Mouse (Mus musculus) forebrain, embryonic 14.5 days (tissue): ENCODE measurements at regions not wholly inside any gene's neighbourhood (a gene's known extent, or its start where the extent isn't known, plus 50 kb on each side); places are given as distances from the start of the nearest gene placed in this dataset.
"Not testable (repeated sequence)": the region's sequence is repeated elsewhere in the genome, so short reads cannot be mapped to it uniquely, and the experiment has no call there.

Experiments
- ATAC-seq: fragments of 200-750 bp; cut with Nextera tagmentation; 2 replicates; pipeline ENCODE4 v1.8.0; 2017; ENCODE audit warnings: mild to moderate bottlenecking, moderate library complexity
- DNase-seq: peaks from one replicate; pipeline ENCODE4 v3.0.0-alpha.2; 2015; ENCODE audit warnings: low spot score
- H3K27ac ChIP-seq: fragments of 300-500 bp; sonication (generic); 2 replicates; pipeline ENCODE4 v1.5.1; 2014; ENCODE audit warnings: low read depth, mild to moderate bottlenecking, control low read depth, low read length, moderate library complexity
- H3K27me3 ChIP-seq: fragments of 300-500 bp; sonication (generic); replicated peaks from 2 replicates; pipeline ENCODE4 v1.6.1; 2014; ENCODE audit warnings: low read length, control low read depth, mixed read lengths; ENCODE audit not compliant: control insufficient read depth, insufficient read depth
- H3K36me3 ChIP-seq: fragments of 300-500 bp; sonication (generic); 2 replicates; pipeline ENCODE4 v1.6.1; 2014; ENCODE audit warnings: low read length, control low read depth; ENCODE audit not compliant: control insufficient read depth, insufficient read depth
- H3K4me1 ChIP-seq: fragments of 300-500 bp; sonication (generic); 2 replicates; pipeline ENCODE4 v1.6.1; 2014; ENCODE audit warnings: antibody characterized with exemption, low read length, control low read depth; ENCODE audit not compliant: control insufficient read depth, insufficient read depth
- H3K4me2 ChIP-seq: fragments of 300-500 bp; sonication (generic); 2 replicates; pipeline ENCODE4 v1.6.1; 2014; ENCODE audit warnings: mild to moderate bottlenecking, control low read depth, low read length
- H3K4me3 ChIP-seq: fragments of 300-500 bp; sonication (generic); 2 replicates; pipeline ENCODE4 v1.5.1; 2014; ENCODE audit warnings: low read depth, low read length, control low read depth
- H3K9ac ChIP-seq: fragments of 300-500 bp; sonication (generic); 2 replicates; pipeline ENCODE4 v1.6.1; 2014; ENCODE audit warnings: mild to moderate bottlenecking, low read length, control low read depth, moderate library complexity
- H3K9me3 ChIP-seq: fragments of 300-500 bp; sonication (generic); replicated peaks from 2 replicates; pipeline ENCODE4 v1.6.1; 2016; ENCODE audit warnings: low read length, control low read depth, mixed read lengths; ENCODE audit not compliant: control insufficient read depth
- WGBS: fragments of 180-500 bp; shearing (Covaris S2); extraction: QIAGEN DNeasy Blood & Tissue Kit; methylation state at CpG from one replicate; pipeline ENCODE4 v1.1.7; 2014; 5-methylcytosine and 5-hydroxymethylcytosine counted together

DNA sequence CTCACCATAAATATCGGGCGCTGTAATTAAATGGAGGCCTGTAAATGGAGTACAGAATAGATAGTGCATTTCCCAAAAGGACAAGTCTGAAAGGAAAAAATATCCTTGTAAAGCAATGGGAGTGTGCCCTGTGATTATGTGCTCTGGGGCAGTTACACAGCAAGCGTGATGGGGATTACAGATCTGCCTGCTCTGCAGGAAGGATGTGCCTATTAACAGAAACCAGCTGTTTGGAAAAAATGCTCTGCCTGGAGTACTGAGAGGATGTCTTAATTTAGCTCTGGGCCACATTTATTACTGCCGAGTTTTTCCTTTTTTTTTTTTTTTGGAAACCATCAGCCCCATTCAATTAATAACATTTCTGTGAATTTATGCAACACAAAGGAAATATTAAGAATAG is 344.9 kb upstream of the Tpk1 start:
- Histone ChIP-seq H3K9me3 (no peaks in the 10 kb centered on the region), H3K36me3 (no peaks in the 10 kb centered on the region), H3K4me1 (no peaks in the 10 kb centered on the region), H3K4me2 (no peak overlapping the region), H3K9ac (no peak overlapping the region), H3K27me3 (no peaks in the 10 kb centered on the region), H3K4me3 (no peak overlapping the region), H3K27ac (no peak overlapping the region)
- 72% methylated on average over 4 of the region's 4 CpGs for whole genome bisulfite sequencing
- DNase-seq (peak; percentile 13), ATAC-seq (no peak)

DNA sequence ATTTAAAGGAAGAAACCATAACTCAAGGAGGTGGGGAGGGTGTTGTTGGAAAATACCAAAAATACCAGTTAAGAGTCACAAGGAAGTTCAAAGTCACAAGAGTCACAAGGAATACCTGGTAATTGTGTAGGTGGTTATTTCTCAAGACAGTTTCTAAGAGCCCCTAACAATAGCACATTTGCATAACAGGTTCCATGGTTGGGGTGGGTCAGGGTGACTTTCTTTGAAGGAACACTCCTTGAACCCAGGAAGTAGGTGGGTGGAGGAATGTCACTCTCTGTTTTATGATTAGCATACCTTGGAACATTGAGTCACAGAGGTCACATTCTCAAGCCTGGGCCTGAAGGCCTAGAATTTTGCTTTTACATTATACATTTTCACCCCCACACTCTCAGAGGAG is 341.1 kb upstream of the Tpk1 start:
- not testable (repeated sequence) for DNase-seq, H3K27me3 ChIP-seq, H3K9ac ChIP-seq, H3K4me1 ChIP-seq, H3K27ac ChIP-seq, H3K4me2 ChIP-seq, H3K4me3 ChIP-seq, H3K36me3 ChIP-seq, H3K9me3 ChIP-seq, ATAC-seq
